Mouse (Mus musculus): Measurements from ENCODE around the gene Smc5. TPM values are rescaled to one million over a fixed set of nuclear protein-coding genes. Genes with fewer than 3 reads are reported as not detected.

Gene Smc5
- total and polyA plus RNA-seq, 2 experiments from 2014 or later: 16.9 to 21.4 TPM

- H3K4me1 ChIP-seq (ENCODE audit: insufficient read depth, low read length): no peaks in the 10 kb centered on the region; the same call in 1 of the 2 replicates
- DNase-seq (ENCODE audit: low spot score) (no peak), ATAC-seq (no peak)
- H3K9me3 ChIP-seq (ENCODE audit: low read length): no peaks in the 10 kb centered on the region
- no peak overlapping the region for H3K27ac ChIP-seq
- no peaks in the 10 kb centered on the region for H3K36me3 ChIP-seq (ENCODE audit: insufficient read depth, low read length)
- 78% methylated on average over 16 of the region's 16 CpGs for WGBS
- no peak overlapping the region for H3K4me3 ChIP-seq (ENCODE audit: low read length)
- no peak overlapping the region for H3K9ac ChIP-seq (replicated peaks; ENCODE audit: low read length)
- H3K4me2 ChIP-seq (ENCODE audit: low read depth, low read length): no peak overlapping the region
- TF ChIP-seq CTCF (IDR thresholded peaks at IDR 0.05; ENCODE audit: low read depth): no peak
- H3K27me3 ChIP-seq (ENCODE audit: insufficient read depth, low read length): no peaks in the 10 kb centered on the region
Observed at GRCm38 (mm10) chr19:23164651-23165240, 109.0 kb downstream of the Smc5 start.

GRCm38 (mm10) chr19:23163361-23163760 lies 110.3 kb downstream of the Smc5 start:
- DNase-seq (ENCODE audit: low spot score) (no peak), ATAC-seq (no peak)
- no peaks in the 10 kb centered on the region for H3K9me3 ChIP-seq (ENCODE audit: low read length)
- H3K36me3 ChIP-seq (ENCODE audit: insufficient read depth, low read length): no peaks in the 10 kb centered on the region
- H3K27me3 ChIP-seq (ENCODE audit: insufficient read depth, low read length): no peaks in the 10 kb centered on the region
- H3K9ac ChIP-seq (replicated peaks; ENCODE audit: low read length): no peak overlapping the region
- H3K4me2 ChIP-seq (ENCODE audit: low read depth, low read length): no peak overlapping the region
- no peaks in the 10 kb centered on the region; the same call in 1 of the 2 replicates for H3K4me1 ChIP-seq (ENCODE audit: insufficient read depth, low read length)
- H3K4me3 ChIP-seq (ENCODE audit: low read length): no peak overlapping the region
- no peak for TF ChIP-seq CTCF (IDR thresholded peaks at IDR 0.05; ENCODE audit: low read depth)
- 50% methylated on average over 3 of the region's 3 CpGs for WGBS
- H3K27ac ChIP-seq: no peak overlapping the region

- DNase-seq (ENCODE audit: low spot score) (no peak), ATAC-seq (peak; percentile 27)
- H3K9me3 ChIP-seq (ENCODE audit: low read length): no peaks in the 10 kb centered on the region
- WGBS: 76% methylated on average over 6 of the region's 6 CpGs
- H3K4me1 ChIP-seq (ENCODE audit: insufficient read depth, low read length): no peaks in the 10 kb centered on the region; the same call in 1 of the 2 replicates
- no peak overlapping the region for H3K27ac ChIP-seq
- no peak for TF ChIP-seq CTCF (IDR thresholded peaks at IDR 0.05; ENCODE audit: low read depth)
- no peaks in the 10 kb centered on the region for H3K36me3 ChIP-seq (ENCODE audit: insufficient read depth, low read length)
- no peak overlapping the region for H3K4me2 ChIP-seq (ENCODE audit: low read depth, low read length)
- no peak overlapping the region for H3K4me3 ChIP-seq (ENCODE audit: low read length)
- H3K27me3 ChIP-seq (ENCODE audit: insufficient read depth, low read length): no peaks in the 10 kb centered on the region
- no peak overlapping the region for H3K9ac ChIP-seq (replicated peaks; ENCODE audit: low read length)
Observed at GRCm38 (mm10) chr19:23162877-23163276, 110.8 kb downstream of the Smc5 start.

GRCm38 (mm10) chr19:23162387-23162809 lies 111.3 kb downstream of the Smc5 start:
- ATAC-seq: peak; percentile 32; the same call in 1 of the 2 replicates

GRCm38 (mm10) chr19:23159780-23160395 lies 113.8 kb downstream of the Smc5 start:
- no peaks in the 10 kb centered on the region for H3K9me3 ChIP-seq (ENCODE audit: low read length)
- no peak overlapping the region for H3K4me2 ChIP-seq (ENCODE audit: low read depth, low read length)
- no peak overlapping the region for H3K4me3 ChIP-seq (ENCODE audit: low read length)
- no peaks in the 10 kb centered on the region for H3K27me3 ChIP-seq (ENCODE audit: insufficient read depth, low read length)
- no peak overlapping the region for H3K9ac ChIP-seq (replicated peaks; ENCODE audit: low read length)
- H3K36me3 ChIP-seq (ENCODE audit: insufficient read depth, low read length): no peaks in the 10 kb centered on the region
- no peaks in the 10 kb centered on the region; the same call in 1 of the 2 replicates for H3K4me1 ChIP-seq (ENCODE audit: insufficient read depth, low read length)
- WGBS: 73% methylated on average over 10 of the region's 10 CpGs
- H3K27ac ChIP-seq: no peak overlapping the region; the same call in 1 of the 2 replicates
- ATAC-seq (no peak), DNase-seq (ENCODE audit: low spot score) (no peak)
- TF ChIP-seq CTCF (IDR thresholded peaks at IDR 0.05; ENCODE audit: low read depth): no peak

More at GRCm38 (mm10) chr19:23162387-23162809, 111.3 kb downstream of the Smc5 start:
- DNase-seq (ENCODE audit: low spot score): no peak
- Histone ChIP-seq H3K9me3 (ENCODE audit: low read length) (no peaks in the 10 kb centered on the region), H3K27me3 (ENCODE audit: insufficient read depth, low read length) (no peaks in the 10 kb centered on the region), H3K9ac (replicated peaks; ENCODE audit: low read length) (no peak overlapping the region), H3K27ac (no peak overlapping the region), H3K4me2 (ENCODE audit: low read depth, low read length) (no peak overlapping the region), H3K4me1 (ENCODE audit: insufficient read depth, low read length) (no peaks in the 10 kb centered on the region; the same call in 1 of the 2 replicates), H3K4me3 (ENCODE audit: low read length) (no peak overlapping the region), H3K36me3 (ENCODE audit: insufficient read depth, low read length) (no peaks in the 10 kb centered on the region)
- WGBS: 28% methylated on average over 8 of the region's 8 CpGs
- TF ChIP-seq CTCF (IDR thresholded peaks at IDR 0.05; ENCODE audit: low read depth): no peak

Other genes with a start within 250 kb of the Smc5 start
- gene Klf9, start 132.7 kb downstream of the Smc5 start, total RNA-seq (2014; rRNA removed): 19.1 and 20.1 TPM in 2 replicates
- 9.5 and 10.5 TPM in 2 replicates for gene Klf9, start 132.7 kb downstream of the Smc5 start, polyA plus RNA-seq (2015; fragmentation: Nextera tagmentation; extraction: Ambion mirVana)
- gene Mamdc2, start 174.5 kb upstream of the Smc5 start, total RNA-seq (2014; rRNA removed): 2.5 and 3.2 TPM in 2 replicates
- 4.0 and 4.3 TPM in 2 replicates for gene Mamdc2, start 174.5 kb upstream of the Smc5 start, polyA plus RNA-seq (2015; fragmentation: Nextera tagmentation; extraction: Ambion mirVana)